Mouse (Mus musculus): Measurements from ENCODE around the gene Gm42372. TPM values are rescaled to one million over a fixed set of nuclear protein-coding genes. Genes with fewer than 3 reads are reported as not detected.

Gene Gm42372
- polyA plus RNA-seq, 1 experiment, result 2.3 TPM

DNA sequence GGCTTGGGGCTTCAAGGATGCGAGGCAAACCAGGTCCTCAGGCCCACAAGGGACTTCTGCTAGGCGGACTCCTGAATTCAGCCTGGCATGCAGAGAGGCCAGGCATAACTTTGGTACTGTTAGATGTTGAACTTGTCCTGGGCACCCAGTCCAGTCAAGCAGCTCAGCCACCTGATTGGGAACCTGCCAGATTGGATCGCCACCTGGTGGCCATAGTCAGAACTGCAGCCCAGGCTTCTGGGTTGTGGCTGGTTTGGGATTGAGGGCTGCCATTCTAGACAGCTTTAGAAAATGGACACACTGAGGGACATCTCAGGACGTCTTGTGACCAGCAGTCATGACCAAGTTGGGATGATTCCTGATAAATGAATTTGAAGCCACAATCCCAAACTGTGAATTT lies 16.8 kb downstream of the Gm42372 start:
- TF ChIP-seq CTCF (IDR thresholded peaks at IDR 0.05; ENCODE audit: borderline replicate concordance, control insufficient read depth, extremely low read depth, insufficient read depth, low read length, poor library complexity), result peak; percentile 98
- TF ChIP-seq POLR2A (IDR thresholded peaks at IDR 0.05; ENCODE audit: control insufficient read depth, extremely low read depth, insufficient read depth, low read length, poor library complexity), result no peak
- DNase-seq, result peak; percentile 87
- Histone ChIP-seq H3K4me1 (replicated peaks; ENCODE audit: control insufficient read depth, insufficient read depth, low read length) (peaks cover 4% of the 10 kb centered on the region; the same call in 1 of the 2 replicates), H3K36me3 (ENCODE audit: control insufficient read depth, insufficient read depth, low read length) (0 out of 2 replicates have a peak, but pooled peaks cover 1% of the 10 kb centered on the region), H3K27me3 (ENCODE audit: control insufficient read depth, insufficient read depth, low read length) (no peaks in the 10 kb centered on the region; the same call in 1 of the 2 replicates), H3K4me3 (ENCODE audit: control insufficient read depth, insufficient read depth, low read length) (no peak overlapping the region), H3K27ac (ENCODE audit: control insufficient read depth, insufficient read depth, low read length) (no peak overlapping the region)
- 41% methylated on average over 4 of the region's 4 CpGs for WGBS

DNA sequence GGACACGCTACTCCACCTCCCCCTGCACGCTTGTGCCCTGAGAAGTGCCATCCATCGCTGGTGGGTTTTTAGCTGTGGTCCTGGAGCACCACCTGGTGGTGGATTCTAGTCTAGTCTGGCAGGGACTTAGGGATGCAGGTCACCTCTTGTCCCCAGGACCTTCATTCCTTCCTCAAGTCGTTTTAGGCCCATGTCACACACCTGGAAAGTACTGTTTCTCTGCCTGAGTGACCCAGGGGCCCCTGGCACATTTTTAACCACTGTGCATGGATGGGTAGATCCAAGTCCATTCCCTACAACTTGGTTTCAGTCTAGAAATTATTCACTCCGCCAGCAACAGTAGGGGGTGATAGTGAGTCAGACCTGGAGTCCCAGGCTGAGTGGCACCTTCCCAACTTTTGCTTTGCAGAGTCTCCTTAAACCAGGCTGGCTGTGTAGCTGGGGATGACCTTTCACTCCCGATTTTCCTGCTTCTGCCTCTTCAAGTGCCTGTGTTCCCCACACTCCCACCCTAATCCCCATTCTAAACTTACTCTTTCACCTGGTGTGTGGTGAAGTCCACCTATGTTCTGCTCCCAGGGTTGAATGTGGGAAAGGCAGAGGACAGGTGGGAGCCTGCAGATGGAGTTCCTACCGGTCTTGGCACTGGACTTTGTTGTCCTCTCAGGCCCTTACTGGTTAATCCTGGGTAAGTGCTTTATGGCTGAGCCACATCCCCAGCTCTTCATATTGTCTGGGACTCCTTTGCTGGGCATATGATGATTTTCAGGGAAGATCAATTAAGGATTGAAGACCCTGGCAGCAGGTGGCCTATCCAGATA lies 19.7 kb downstream of the Gm42372 start:
- 0 out of 2 replicates have a peak, but pooled peaks have one; percentile 11 for TF ChIP-seq POLR2A (IDR thresholded peaks at IDR 0.05; ENCODE audit: control insufficient read depth, extremely low read depth, insufficient read depth, low read length, poor library complexity)
- peak; percentile 94 for TF ChIP-seq CTCF (IDR thresholded peaks at IDR 0.05; ENCODE audit: borderline replicate concordance, control insufficient read depth, extremely low read depth, insufficient read depth, low read length, poor library complexity)
- Histone ChIP-seq H3K27ac (ENCODE audit: control insufficient read depth, insufficient read depth, low read length) (no peak overlapping the region), H3K36me3 (ENCODE audit: control insufficient read depth, insufficient read depth, low read length) (peaks cover 18% of the 10 kb centered on the region), H3K4me1 (replicated peaks; ENCODE audit: control insufficient read depth, insufficient read depth, low read length) (no peaks in the 10 kb centered on the region), H3K4me3 (ENCODE audit: control insufficient read depth, insufficient read depth, low read length) (no peak overlapping the region), H3K27me3 (ENCODE audit: control insufficient read depth, insufficient read depth, low read length) (no peaks in the 10 kb centered on the region)
- peak; percentile 86 for DNase-seq
- WGBS, result 26% methylated on average over 7 of the region's 7 CpGs

- H3K4me1 ChIP-seq (replicated peaks; ENCODE audit: control insufficient read depth, insufficient read depth, low read length), result no peaks in the 10 kb centered on the region
- WGBS, result 73% methylated on average over 7 of the region's 7 CpGs
These were observed 20.5 kb downstream of the Gm42372 start for GRCm38 (mm10) chr7:17003230-17003960.

GRCm38 (mm10) chr7:17004716-17005115 lies 21.8 kb downstream of the Gm42372 start:
- H3K4me3 ChIP-seq (ENCODE audit: control insufficient read depth, insufficient read depth, low read length), result no peak overlapping the region
- H3K27ac ChIP-seq (ENCODE audit: control insufficient read depth, insufficient read depth, low read length), result no peak overlapping the region
- TF ChIP-seq POLR2A (IDR thresholded peaks at IDR 0.05; ENCODE audit: control insufficient read depth, extremely low read depth, insufficient read depth, low read length, poor library complexity), result no peak
- TF ChIP-seq CTCF (IDR thresholded peaks at IDR 0.05; ENCODE audit: borderline replicate concordance, control insufficient read depth, extremely low read depth, insufficient read depth, low read length, poor library complexity), result no peak
- no peak for DNase-seq
- H3K36me3 ChIP-seq (ENCODE audit: control insufficient read depth, insufficient read depth, low read length), result peaks cover 29% of the 10 kb centered on the region
- 93% methylated on average over 7 of the region's 7 CpGs for WGBS
- H3K27me3 ChIP-seq (ENCODE audit: control insufficient read depth, insufficient read depth, low read length), result no peaks in the 10 kb centered on the region
- peaks cover 8% of the 10 kb centered on the region for H3K4me1 ChIP-seq (replicated peaks; ENCODE audit: control insufficient read depth, insufficient read depth, low read length)

More at GRCm38 (mm10) chr7:17003230-17003960, 20.5 kb downstream of the Gm42372 start:
- Histone ChIP-seq H3K4me3 (ENCODE audit: control insufficient read depth, insufficient read depth, low read length) (no peak overlapping the region), H3K27me3 (ENCODE audit: control insufficient read depth, insufficient read depth, low read length) (no peaks in the 10 kb centered on the region), H3K36me3 (ENCODE audit: control insufficient read depth, insufficient read depth, low read length) (peaks cover 23% of the 10 kb centered on the region), H3K27ac (ENCODE audit: control insufficient read depth, insufficient read depth, low read length) (no peak overlapping the region)
- TF ChIP-seq POLR2A (IDR thresholded peaks at IDR 0.05; ENCODE audit: control insufficient read depth, extremely low read depth, insufficient read depth, low read length, poor library complexity) (no peak), CTCF (IDR thresholded peaks at IDR 0.05; ENCODE audit: borderline replicate concordance, control insufficient read depth, extremely low read depth, insufficient read depth, low read length, poor library complexity) (no peak)
- DNase-seq, result no peak

DNA sequence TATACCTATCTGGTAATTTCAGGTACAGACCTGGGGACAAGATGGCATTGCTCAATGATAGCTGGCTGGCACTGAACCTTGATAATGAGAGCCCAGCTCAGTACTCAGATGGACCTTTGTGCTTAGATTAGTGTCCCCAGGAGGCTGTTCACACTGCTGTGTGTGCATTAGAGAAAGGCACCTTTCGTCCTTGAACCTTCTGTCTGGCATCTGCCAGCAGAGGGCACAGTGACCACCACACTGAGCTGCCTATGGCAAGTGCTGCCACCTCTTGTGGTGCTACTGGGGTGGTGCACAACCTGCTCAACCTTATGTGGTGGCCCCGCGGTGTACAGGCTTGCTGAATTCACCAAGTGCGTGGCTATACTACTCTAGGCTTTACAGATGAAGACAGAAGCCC lies 24.4 kb downstream of the Gm42372 start:
- 43% methylated on average over 4 of the region's 4 CpGs for whole genome bisulfite sequencing
- Histone ChIP-seq H3K27ac (ENCODE audit: control insufficient read depth, insufficient read depth, low read length) (no peak overlapping the region), H3K4me3 (ENCODE audit: control insufficient read depth, insufficient read depth, low read length) (no peak overlapping the region), H3K36me3 (ENCODE audit: control insufficient read depth, insufficient read depth, low read length) (peaks cover 40% of the 10 kb centered on the region), H3K27me3 (ENCODE audit: control insufficient read depth, insufficient read depth, low read length) (no peaks in the 10 kb centered on the region), H3K4me1 (replicated peaks; ENCODE audit: control insufficient read depth, insufficient read depth, low read length) (peaks cover 15% of the 10 kb centered on the region)
- peak; percentile 48 for DNase-seq
- TF ChIP-seq POLR2A (IDR thresholded peaks at IDR 0.05; ENCODE audit: control insufficient read depth, extremely low read depth, insufficient read depth, low read length, poor library complexity) (no peak), CTCF (IDR thresholded peaks at IDR 0.05; ENCODE audit: borderline replicate concordance, control insufficient read depth, extremely low read depth, insufficient read depth, low read length, poor library complexity) (peak; percentile 90)

DNA sequence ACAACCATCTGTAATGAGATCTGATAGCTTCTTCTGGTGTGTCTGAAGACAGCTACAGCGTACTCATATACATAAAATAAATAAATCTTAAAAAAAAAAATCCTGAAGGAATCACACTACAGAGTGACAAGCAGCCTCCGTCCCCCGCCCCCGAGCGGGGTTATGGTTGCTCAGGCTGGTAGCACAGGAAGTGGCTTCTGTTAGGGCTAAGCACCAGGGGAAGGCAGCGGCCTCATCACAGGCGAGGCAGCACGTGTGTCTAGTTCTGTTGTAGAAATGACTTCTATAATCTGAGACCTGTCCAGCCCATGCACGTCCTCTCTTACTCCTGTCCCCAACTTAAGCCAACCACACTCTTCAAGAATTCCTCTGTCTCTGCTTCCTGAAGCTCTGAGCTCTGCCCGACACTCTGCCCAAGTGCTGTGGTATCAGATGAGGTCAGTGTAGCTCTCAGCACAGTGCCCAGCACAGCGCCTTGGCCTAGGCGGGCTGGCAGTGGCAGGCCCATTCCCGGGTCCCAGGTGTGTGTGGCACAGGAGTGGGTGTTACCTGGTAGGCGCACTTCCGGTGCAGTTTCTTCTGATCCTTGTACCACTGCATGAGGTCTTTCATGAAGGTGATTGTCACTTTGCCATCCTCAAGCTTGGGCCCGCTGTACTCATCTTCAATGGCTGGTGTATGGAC lies 26.6 kb downstream of the Gm42372 start:
- peak; percentile 69 for DNase-seq
- 25% methylated on average over 16 of the region's 16 CpGs for WGBS
- TF ChIP-seq POLR2A (IDR thresholded peaks at IDR 0.05; ENCODE audit: control insufficient read depth, extremely low read depth, insufficient read depth, low read length, poor library complexity), result no peak
- TF ChIP-seq CTCF (IDR thresholded peaks at IDR 0.05; ENCODE audit: borderline replicate concordance, control insufficient read depth, extremely low read depth, insufficient read depth, low read length, poor library complexity), result no peak

More for the DNA sequence above, 26.6 kb downstream of the Gm42372 start:
- H3K36me3 ChIP-seq (ENCODE audit: control insufficient read depth, insufficient read depth, low read length), result peaks cover 54% of the 10 kb centered on the region
- no peaks in the 10 kb centered on the region for H3K27me3 ChIP-seq (ENCODE audit: control insufficient read depth, insufficient read depth, low read length)
- H3K4me1 ChIP-seq (replicated peaks; ENCODE audit: control insufficient read depth, insufficient read depth, low read length), result peaks cover 15% of the 10 kb centered on the region
- H3K27ac ChIP-seq (ENCODE audit: control insufficient read depth, insufficient read depth, low read length), result peak overlapping the region; percentile 52; the same call in 1 of the 2 replicates
- H3K4me3 ChIP-seq (ENCODE audit: control insufficient read depth, insufficient read depth, low read length), result no peak overlapping the region

Data from thymus, adult 2 months (tissue).